Mouse (Mus musculus): ENCODE results near the gene Rcsd1. TPM values are rescaled to one million over a fixed set of nuclear protein-coding genes. Genes with fewer than 3 reads are reported as not detected.

Gene Rcsd1
- polyA plus RNA-seq, 1 experiment from 2014 or later, result 11.2 TPM

DNA sequence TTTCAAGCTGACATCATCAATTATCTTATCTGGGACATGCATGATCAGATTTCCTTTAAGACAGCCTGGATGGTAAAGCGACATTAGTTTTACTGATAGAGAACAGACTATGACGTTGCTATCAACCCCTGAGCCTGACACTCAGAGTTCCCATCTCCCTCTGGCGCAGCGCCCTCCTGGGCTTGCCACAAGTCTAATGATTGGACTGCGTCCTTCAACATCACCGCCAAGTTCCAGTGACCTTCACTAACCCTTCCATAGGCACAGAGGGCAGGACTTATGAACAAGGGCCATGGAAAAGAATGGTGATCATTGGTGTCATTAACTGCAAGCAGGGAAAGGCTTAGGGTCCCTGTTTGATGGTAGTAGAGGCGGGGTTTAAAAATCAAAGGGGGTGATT, 12.7 kb downstream of the Rcsd1 start:
- 86% methylated on average over 7 of the region's 7 CpGs for whole genome bisulfite sequencing
- peaks cover 8% of the 10 kb centered on the region; the same call in 1 of the 2 replicates for H3K27me3 ChIP-seq (ENCODE audit: insufficient read depth, poor library complexity, severe bottlenecking)

DNA sequence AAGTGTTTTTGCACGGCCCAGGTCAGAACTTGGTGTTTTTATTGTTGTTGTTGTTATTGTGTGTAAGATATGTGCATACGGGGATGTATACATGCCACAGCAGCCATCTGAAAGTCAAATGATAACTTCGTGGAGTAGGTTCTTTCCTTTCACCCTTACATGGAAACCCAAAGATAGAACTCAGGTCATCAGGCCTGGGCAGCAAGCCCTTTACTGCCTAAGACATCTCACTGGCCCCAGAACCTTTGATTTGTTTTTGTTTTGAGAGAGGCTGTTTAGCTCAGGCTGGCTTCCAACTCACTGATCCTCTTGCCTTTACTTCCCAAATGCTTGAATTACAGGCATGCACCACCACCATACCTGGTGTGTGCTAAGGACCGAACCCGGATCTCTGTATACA, 13.5 kb downstream of the Rcsd1 start:
- Histone ChIP-seq H3K9me3 (no peaks in the 10 kb centered on the region), H3K27ac (no peak overlapping the region), H3K4me1 (replicated peaks) (peaks cover 43% of the 10 kb centered on the region), H3K4me3 (no peak overlapping the region), H3K27me3 (ENCODE audit: insufficient read depth, poor library complexity, severe bottlenecking) (peaks cover 8% of the 10 kb centered on the region; the same call in 1 of the 2 replicates), H3K36me3 (no peaks in the 10 kb centered on the region)
- DNase-seq (ENCODE audit: low spot score), result no peak
- WGBS, result 88% methylated on average over 5 of the region's 5 CpGs

More for the DNA sequence above, 12.7 kb downstream of the Rcsd1 start:
- Histone ChIP-seq H3K27ac (no peak overlapping the region), H3K36me3 (no peaks in the 10 kb centered on the region), H3K9me3 (no peaks in the 10 kb centered on the region), H3K4me3 (no peak overlapping the region), H3K4me1 (replicated peaks) (peaks cover 45% of the 10 kb centered on the region)
- DNase-seq (ENCODE audit: low spot score), result no peak

DNA sequence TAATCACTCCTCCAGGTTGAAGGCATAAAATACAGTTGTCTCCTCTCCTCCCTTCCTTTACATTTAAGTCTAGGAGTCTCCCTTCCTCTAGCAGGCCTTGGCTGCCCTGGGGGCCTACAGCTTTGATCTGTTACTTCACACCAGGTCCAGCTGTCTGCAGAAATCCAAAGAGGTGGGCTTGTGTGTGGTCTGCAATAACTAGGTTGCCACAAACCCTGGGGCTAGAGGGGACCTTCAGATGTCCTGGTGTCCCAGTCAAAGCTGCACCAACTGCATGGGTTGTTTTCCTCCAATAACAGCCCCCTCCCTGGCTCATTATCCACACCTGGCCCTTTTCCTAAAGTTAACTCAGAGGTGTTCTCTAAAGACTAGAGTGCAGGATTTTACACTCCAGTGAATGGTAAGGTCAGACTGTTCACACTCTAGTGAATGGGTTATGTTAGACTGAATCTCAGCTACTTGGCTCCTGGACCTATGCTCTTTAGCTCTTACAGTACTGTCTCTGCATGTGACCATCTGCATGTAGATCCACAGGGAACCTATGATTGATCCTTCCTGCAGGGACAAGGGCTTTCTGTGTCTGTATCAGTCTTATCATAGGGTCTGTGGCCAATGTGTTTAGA, 14.1 kb downstream of the Rcsd1 start:
- DNase-seq (ENCODE audit: low spot score), result no peak
- Histone ChIP-seq H3K27ac (peak overlapping the region; percentile 12; the same call in 1 of the 2 replicates), H3K4me3 (no peak overlapping the region), H3K36me3 (no peaks in the 10 kb centered on the region), H3K9me3 (no peaks in the 10 kb centered on the region), H3K4me1 (replicated peaks) (peaks cover 40% of the 10 kb centered on the region), H3K27me3 (ENCODE audit: insufficient read depth, poor library complexity, severe bottlenecking) (peaks cover 4% of the 10 kb centered on the region; the same call in 1 of the 2 replicates)

DNA sequence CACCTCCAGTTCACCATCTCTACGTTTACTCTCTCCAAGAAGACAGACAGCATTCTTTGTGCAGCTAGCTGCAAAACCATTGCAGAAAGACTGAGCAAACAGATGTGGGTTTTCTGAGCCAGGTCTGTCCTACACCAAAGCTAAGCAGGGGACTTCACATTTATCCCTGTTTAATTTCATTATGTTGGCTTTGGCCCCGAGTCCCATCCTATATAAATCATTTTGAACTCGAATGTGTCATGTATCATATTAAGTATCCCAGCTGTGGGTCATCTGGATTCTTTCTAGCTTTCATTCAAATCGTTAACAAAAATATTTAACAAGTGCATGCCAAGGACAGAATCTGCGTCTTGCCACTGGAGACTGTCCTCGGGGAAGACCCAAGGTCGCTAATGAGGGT, 15.7 kb downstream of the Rcsd1 start:
- Histone ChIP-seq H3K9me3 (no peaks in the 10 kb centered on the region), H3K27ac (no peak overlapping the region), H3K36me3 (no peaks in the 10 kb centered on the region), H3K27me3 (ENCODE audit: insufficient read depth, poor library complexity, severe bottlenecking) (no peaks in the 10 kb centered on the region), H3K4me3 (no peak overlapping the region), H3K4me1 (replicated peaks) (peaks cover 39% of the 10 kb centered on the region)
- 74% methylated on average over 7 of the region's 7 CpGs for WGBS
- no peak for DNase-seq (ENCODE audit: low spot score)

DNA sequence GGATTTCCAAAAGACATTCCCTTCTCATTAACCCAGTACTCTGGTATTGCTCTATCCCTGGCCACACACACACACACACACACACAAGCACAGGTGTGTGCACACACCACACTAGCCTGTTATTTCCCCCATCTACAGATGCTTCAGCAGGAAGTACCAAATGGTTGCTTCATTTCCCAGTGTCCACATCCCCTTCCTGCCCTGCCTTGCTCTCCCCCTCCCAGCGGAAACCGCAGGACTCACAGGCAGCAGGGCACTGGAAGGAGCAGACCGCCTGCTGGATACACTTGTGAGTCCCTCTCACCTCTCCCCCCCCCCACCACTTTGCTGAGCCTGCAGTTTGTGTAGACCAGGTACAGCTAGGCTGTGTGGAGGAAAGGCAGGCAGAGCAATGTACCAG, 18.0 kb downstream of the Rcsd1 start:
- H3K36me3 ChIP-seq, result no peaks in the 10 kb centered on the region
- H3K4me3 ChIP-seq, result no peak overlapping the region
- 32% methylated on average over 3 of the region's 3 CpGs for WGBS
- no peaks in the 10 kb centered on the region for H3K27me3 ChIP-seq (ENCODE audit: insufficient read depth, poor library complexity, severe bottlenecking)
- H3K27ac ChIP-seq, result peak overlapping the region; percentile 41; the same call in 1 of the 2 replicates
- H3K9me3 ChIP-seq, result no peaks in the 10 kb centered on the region
- no peak for DNase-seq (ENCODE audit: low spot score)
- peaks cover 44% of the 10 kb centered on the region for H3K4me1 ChIP-seq (replicated peaks)

DNA sequence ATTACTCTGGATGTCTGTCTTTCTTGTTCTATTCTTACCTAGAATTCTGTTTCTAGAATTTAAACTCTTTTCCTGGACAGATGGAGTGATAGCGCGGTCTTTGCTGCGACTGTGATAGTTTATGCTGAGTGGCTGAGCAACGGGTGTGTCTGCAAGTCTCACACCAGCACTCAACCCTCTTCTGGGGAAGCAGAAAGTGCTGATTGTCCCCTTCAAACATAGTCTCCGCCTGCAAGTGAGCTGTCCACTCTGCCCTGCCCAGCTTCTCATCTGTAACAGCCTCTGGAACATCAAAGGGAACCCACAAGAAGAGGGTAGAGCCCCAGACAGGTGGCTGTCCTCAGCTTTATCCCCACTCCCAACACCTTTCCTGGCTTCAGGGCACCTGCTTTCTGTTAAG, 19.7 kb downstream of the Rcsd1 start:
- no peak for DNase-seq (ENCODE audit: low spot score)
- whole genome bisulfite sequencing, result 86% methylated on average over 5 of the region's 5 CpGs
- H3K27me3 ChIP-seq (ENCODE audit: insufficient read depth, poor library complexity, severe bottlenecking), result no peaks in the 10 kb centered on the region
- no peaks in the 10 kb centered on the region for H3K36me3 ChIP-seq
- H3K9me3 ChIP-seq, result no peaks in the 10 kb centered on the region
- H3K27ac ChIP-seq, result no peak overlapping the region
- peaks cover 41% of the 10 kb centered on the region for H3K4me1 ChIP-seq (replicated peaks)
- H3K4me3 ChIP-seq, result no peak overlapping the region

DNA sequence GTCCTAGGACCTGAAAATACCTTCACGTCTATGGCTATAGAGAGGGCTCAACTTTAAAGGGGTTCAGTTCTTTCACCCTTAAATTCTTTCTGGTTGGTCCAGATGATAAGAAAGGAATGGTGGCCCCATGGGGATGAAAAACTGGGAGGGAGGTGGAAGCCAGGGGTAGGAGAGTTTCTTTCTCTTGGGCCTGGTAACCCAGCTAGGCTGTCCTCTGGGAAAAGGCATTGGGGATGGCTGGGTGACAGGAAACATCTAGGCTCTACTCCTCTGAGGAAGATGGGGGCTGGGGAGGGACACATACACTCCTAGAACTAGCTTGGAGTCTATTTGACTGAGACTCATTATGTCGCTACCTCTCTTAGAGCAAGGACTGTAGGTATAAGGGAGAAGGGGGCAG, 21.7 kb downstream of the Rcsd1 start:
- WGBS, result 90% methylated on average over 2 of the region's 2 CpGs
- Histone ChIP-seq H3K27me3 (ENCODE audit: insufficient read depth, poor library complexity, severe bottlenecking) (no peaks in the 10 kb centered on the region), H3K36me3 (no peaks in the 10 kb centered on the region), H3K27ac (no peak overlapping the region), H3K4me3 (no peak overlapping the region), H3K9me3 (no peaks in the 10 kb centered on the region), H3K4me1 (replicated peaks) (peaks cover 33% of the 10 kb centered on the region)
- no peak for DNase-seq (ENCODE audit: low spot score)

DNA sequence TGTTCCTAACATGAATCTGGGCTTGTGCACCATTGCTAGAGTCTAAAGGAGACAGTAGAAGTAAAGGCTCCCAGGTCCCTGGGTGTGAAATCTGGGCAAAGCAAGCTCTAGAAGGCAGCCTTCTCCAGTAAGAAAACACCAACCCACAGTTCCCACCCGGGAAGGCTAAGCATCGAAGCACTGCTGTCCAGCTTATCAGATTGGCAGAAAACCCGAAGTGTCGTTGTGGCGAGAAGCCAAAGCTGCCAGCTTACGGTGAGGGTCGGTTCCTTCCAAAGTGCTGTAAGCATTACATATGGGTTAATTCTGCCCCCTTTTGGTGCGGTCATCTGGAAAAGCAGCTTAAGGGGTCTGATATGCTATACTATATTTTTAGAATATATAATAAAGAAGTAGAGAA, 22.6 kb downstream of the Rcsd1 start:
- H3K36me3 ChIP-seq, result no peaks in the 10 kb centered on the region
- DNase-seq (ENCODE audit: low spot score), result no peak
- H3K27ac ChIP-seq, result no peak overlapping the region
- 78% methylated on average over 8 of the region's 8 CpGs for WGBS
- H3K27me3 ChIP-seq (ENCODE audit: insufficient read depth, poor library complexity, severe bottlenecking), result no peaks in the 10 kb centered on the region
- H3K9me3 ChIP-seq, result no peaks in the 10 kb centered on the region
- H3K4me3 ChIP-seq, result no peak overlapping the region
- peaks cover 28% of the 10 kb centered on the region for H3K4me1 ChIP-seq (replicated peaks)

DNA sequence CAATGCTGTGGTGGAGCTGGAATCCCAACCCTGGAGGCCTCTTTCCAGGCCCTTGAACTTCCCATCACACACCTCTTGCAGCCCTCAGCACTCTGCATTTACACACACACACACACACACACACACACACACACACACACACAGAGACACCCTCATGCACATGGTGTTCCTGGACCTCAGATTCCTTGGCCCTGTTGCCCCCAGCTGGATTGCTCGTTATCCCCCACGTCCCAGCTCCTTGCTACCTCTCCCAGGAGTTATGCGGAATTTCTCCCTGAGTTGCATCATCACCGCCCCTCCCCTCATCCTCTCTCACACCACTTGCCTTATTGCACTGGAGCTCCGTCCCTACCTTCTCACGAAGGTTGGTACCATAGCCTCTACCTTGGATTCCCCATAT, 23.2 kb downstream of the Rcsd1 start:
- Histone ChIP-seq H3K9me3 (no peaks in the 10 kb centered on the region), H3K27ac (no peak overlapping the region), H3K36me3 (no peaks in the 10 kb centered on the region), H3K4me1 (replicated peaks) (peaks cover 24% of the 10 kb centered on the region), H3K27me3 (ENCODE audit: insufficient read depth, poor library complexity, severe bottlenecking) (no peaks in the 10 kb centered on the region), H3K4me3 (no peak overlapping the region)
- 67% methylated on average over 6 of the region's 6 CpGs for WGBS
- no peak for DNase-seq (ENCODE audit: low spot score)

DNA sequence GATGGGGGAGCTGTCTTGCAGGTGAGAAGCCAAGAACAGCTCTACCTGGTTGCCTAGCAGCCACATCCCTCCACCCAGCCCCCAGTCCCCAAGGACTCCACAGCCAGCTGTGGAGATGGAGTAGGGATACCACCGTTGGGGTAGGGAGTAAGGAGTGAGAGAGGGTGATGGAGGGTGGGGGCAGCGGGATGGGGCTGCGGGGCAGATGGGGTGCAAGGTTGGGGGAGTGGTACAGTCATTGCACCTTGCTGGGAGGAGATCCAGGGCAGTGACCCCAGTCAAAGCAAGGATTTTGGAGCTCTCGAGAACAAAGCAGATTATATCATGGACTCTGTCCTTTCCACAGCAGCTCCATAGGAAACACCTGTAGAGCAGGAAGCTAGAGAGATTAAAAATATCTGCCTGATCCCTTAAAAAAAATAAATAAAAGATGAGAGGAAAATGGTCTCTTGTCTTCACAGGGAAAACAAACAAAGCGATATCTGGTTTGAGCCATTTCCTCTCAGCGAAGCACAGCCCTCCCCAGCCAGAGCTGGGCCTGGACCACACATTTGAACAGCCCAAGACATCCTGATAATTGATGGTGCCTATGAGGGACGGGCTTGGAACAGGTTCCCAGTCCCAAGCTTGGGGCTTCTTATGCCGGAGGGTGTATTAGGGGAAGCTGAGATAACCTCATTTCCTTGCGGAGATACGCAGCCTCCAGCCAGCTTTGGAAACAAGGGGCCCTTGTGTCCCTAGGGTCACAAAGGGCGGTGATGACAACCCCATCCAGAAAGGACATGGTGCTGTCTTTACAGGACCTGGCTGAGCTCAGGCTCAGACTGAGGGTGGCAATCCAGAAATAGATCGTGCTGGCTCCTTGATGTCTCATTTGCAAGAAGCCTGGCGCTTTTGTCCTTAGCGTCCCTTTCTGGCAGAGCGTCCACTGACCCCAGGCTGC, 25.0 kb downstream of the Rcsd1 start:
- DNase-seq (ENCODE audit: low spot score), result no peak
- Histone ChIP-seq H3K27ac (peak overlapping the region; percentile 2; the same call in 1 of the 2 replicates), H3K4me1 (replicated peaks) (peaks cover 23% of the 10 kb centered on the region), H3K4me3 (no peak overlapping the region), H3K27me3 (ENCODE audit: insufficient read depth, poor library complexity, severe bottlenecking) (no peaks in the 10 kb centered on the region), H3K36me3 (no peaks in the 10 kb centered on the region), H3K9me3 (no peaks in the 10 kb centered on the region)
- 50% methylated on average over 15 of the region's 15 CpGs for WGBS

DNA sequence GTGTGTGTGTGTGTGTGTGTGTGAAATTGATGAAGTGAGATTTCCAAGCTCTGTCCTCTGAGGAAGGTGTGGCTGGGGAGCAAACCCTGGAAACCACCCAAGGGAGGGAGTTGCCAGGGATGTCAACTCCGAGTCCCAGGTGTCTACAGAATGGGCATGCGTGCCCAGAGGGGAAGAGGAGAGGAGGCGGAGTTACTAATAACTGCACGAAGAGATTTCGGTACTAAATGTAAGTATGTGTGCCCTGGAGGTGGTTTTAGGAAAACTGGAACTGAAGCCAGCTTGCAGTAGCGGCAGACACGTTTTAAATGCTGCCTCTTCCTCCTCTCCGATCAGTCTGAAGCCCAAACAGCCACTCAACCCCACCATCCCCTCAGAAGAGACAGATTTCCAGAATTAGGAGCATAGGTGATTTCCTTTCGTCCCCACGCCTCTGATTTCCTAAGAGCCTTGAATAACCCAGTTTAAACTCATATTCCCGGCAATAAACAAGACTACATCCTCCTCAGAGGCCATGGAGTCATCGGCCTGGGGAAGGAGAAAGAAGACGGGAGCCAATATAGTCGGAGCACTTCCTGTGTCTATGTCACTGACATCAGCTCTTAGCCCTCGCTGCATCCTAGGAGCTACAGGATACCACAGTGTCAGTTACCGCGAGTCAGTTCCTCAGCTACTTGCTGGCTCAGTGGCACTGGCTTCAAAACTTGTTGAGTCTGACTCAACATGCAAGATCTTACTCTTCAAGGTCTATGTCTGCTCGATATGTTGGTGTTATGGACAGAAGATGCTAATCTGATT, 27.3 kb downstream of the Rcsd1 start:
- H3K4me3 ChIP-seq, result no peak overlapping the region
- no peaks in the 10 kb centered on the region for H3K27me3 ChIP-seq (ENCODE audit: insufficient read depth, poor library complexity, severe bottlenecking)
- peaks cover 24% of the 10 kb centered on the region for H3K4me1 ChIP-seq (replicated peaks)
- H3K9me3 ChIP-seq, result no peaks in the 10 kb centered on the region
- DNase-seq (ENCODE audit: low spot score), result no peak
- 84% methylated on average over 18 of the region's 18 CpGs for WGBS
- no peaks in the 10 kb centered on the region for H3K36me3 ChIP-seq
- no peak overlapping the region for H3K27ac ChIP-seq

DNA sequence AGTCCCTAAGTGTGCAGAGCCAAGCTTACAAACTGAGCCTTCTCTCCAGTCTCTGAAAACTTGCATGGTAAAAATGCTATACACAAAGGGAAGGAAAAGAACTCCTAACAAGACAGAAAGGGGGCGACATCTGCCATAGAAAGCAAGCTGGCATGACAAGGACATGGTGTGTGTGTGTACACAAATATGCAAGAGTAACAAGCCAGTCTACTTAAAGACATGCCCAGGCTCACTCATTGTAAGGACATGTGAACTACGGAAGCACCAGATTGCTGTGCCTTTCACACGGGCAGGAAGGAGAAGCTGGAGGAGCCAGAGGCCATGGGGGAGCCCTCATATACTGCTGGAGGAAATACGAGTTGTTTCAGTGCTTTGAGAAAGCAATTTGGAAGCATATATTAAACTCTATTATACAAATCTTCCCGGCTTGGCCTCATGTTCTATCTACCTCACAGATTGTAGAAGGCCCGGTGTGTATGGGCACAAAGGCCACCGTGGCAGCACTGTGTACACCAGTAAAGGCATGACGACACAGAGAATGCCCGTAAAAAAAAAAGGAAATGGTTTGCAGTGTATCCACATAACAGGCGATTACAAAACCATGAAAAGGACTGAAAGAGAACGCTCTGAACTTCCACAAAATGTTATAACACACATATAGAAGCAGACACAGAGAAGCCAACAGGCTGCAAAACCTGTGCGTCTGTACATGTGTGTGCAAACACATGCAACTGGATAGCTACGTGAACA, 28.3 kb downstream of the Rcsd1 start:
- WGBS, result 75% methylated on average over 13 of the region's 13 CpGs
- Histone ChIP-seq H3K27ac (no peak overlapping the region), H3K9me3 (no peaks in the 10 kb centered on the region), H3K27me3 (ENCODE audit: insufficient read depth, poor library complexity, severe bottlenecking) (no peaks in the 10 kb centered on the region), H3K4me1 (replicated peaks) (peaks cover 32% of the 10 kb centered on the region), H3K4me3 (no peak overlapping the region), H3K36me3 (no peaks in the 10 kb centered on the region)
- no peak for DNase-seq (ENCODE audit: low spot score)
